Mouse (Mus musculus): ENCODE data around the gene Olfr61.

Olfr61 gene

DNA sequence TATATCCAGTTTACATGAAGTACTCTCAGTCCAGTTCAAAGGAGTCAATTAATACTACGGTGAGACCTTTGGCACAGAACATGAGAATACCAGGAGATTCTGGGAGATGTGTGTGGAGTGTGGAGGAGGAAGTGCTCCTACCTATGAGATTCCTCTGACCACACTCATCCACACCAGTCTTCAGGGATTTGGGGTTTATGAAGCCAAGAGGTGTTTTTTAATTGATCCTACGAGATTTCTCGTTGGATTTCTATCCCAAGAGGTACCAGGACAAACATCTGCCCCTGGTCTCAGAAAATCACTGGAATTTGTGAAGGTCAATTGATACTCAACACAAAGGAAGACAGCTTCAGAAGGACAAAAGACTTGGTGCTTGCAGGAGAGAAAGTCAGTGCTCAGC is at the start of gene Olfr61:
TSS of gene Olfr61 (plus strand) at position 301 of the 400 bp plus-strand sequence.
- 77% methylated on average over 3 of the region's 3 CpGs for WGBS

DNA sequence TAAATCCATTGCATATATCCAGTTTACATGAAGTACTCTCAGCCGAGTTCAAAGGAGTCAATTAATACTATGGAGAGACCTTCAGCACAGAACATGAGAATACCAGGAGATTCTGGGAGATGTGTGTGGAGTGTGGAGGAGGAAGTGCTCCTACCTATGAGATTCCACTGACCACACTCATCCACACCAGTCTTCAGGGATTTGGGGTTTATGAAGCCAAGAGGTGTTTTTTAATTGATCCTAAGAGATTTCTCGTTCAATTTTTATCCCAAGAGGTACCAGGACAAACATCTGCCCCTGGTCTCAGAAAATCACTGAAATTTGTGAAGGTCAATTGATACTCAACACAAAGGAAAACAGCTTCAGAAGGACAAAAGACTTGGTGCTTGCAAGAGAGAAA is 27.8 kb upstream of the Olfr61 start, which contains the start of gene Olfr46:
TSS of gene Olfr46 (plus strand) at position 301 of the 400 bp plus-strand sequence.
- 81% methylated on average over 2 of the region's 2 CpGs for WGBS

DNA sequence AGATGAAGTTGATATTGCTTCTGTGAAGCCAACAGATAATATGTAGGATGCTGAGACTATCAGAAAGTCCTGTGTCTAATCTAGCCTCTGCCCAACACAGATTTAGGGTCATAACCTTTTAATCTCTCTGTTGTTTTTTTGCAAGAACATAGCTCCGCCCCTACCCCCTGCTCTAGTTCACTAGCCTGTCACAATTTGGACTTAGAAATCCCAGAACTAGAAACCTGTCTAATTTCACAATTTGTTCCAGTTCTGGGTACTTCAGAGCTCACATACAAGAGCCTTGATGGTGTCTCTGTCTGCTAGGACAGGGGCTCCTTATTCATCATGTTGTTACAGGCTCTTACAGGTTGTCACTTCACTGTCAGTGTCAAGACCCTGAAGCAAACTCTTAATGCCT is 1.8 kb downstream of the Olfr61 start:
- WGBS = 86% methylated on average over 1 of the region's 1 CpGs

DNA sequence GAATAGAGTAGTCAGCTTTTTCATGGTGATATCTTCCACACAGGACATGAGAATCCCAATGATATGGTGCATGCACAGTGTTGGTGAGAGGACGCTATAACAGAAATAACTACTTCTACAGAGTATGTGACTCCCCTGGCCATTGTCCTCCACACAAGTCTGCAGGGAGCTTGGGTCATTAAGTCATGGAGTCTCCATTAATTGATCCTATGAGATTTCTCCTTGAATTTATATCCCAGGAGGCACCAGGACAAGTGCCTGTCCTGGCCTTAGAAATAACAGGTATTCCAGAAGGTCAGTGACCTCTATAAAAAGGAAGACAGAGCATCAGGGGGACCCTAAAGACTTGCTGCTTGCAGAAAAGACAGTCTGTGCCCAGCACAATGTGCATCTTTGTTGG is 17.4 kb downstream of the Olfr61 start, which contains the start of gene Olfr53:
TSS of gene Olfr53 (plus strand) at position 301 of the 400 bp plus-strand sequence.
- WGBS = 85% methylated on average over 1 of the region's 1 CpGs

DNA sequence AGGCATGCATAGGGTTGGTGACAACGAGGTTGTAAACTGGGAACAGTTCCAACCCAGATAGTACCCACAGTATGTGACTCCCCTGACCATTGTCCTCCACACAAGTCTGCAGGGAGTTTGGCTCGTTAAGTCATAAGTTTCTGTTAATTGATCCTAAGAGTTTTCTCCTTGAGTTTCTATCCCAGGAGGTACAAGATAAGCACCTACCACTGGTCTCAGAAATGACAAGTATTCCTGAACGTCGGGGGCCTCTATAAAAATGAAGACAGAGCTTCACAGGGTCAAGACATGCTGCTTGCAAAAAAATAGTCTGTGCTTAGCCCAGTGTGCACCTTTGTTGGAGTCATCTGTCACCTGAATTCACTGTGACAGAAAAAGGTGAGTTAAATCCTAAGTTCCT is 30.9 kb downstream of the Olfr61 start, which contains the start of gene Olfr539:
TSS of gene Olfr539 (plus strand) at position 301 of the 400 bp plus-strand sequence.
- WGBS = 62% methylated on average over 4 of the region's 4 CpGs

DNA sequence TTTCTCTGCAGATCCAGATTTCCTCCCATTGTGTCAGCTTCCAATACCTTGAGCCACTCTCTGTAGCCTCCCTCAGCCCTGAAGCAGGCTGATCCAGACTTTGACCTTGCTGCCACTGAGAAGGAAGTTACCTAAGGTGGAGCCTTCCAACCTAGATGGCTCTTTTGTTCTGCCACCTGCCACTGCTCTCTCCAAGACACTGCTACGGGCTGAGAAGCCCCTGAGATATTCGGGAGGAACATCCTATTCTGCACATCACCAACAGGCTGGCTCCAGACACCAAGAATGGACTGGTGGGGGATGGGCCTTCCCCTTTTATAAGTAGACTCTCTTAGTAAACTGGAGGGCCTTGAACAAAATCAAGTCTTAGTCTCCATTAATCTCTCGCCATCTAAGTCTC is 41.9 kb downstream of the Olfr61 start:
- WGBS = 92% methylated on average over 3 of the region's 3 CpGs

DNA sequence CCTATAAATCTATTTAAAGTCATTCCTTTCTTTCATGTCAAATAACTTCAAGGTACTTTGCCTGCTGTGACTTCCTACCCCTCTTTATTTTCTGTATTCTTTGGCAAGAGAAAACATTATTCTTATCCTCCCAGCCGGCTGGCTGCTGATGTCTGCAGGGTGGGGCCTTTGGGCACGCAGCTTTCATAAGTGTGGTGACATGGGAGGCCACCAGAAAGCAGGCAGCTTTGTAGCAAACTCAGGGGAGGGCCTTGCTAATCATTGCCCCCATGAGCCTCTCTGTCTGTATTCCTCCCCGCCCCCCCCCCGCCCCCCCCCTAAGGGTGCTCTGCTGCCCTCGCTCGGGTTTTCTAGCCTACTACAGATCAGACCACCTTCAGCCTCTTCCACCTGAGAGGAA is 47.1 kb downstream of the Olfr61 start:
- WGBS = 7% methylated on average over 6 of the region's 6 CpGs

DNA sequence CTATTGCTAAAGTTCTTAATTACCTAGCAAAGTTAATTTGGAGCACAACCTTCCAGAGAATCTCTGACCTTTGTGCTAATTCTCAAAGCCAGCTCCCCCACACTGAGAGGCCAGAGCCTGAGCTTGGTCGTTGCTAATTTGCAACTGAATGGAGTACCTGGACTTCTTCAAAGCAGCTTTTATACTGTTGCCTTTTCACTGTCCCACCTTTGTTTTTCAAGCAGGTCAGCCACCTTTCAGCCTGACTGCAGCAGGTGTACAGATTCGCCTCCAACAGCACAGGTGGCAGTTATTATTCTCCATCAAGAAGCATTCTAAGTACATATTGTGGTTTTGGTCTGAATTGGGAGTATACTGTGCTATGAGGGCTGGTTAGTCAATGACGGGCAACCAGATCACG is 50.8 kb downstream of the Olfr61 start:
- 61% methylated on average over 4 of the region's 4 CpGs for WGBS

DNA sequence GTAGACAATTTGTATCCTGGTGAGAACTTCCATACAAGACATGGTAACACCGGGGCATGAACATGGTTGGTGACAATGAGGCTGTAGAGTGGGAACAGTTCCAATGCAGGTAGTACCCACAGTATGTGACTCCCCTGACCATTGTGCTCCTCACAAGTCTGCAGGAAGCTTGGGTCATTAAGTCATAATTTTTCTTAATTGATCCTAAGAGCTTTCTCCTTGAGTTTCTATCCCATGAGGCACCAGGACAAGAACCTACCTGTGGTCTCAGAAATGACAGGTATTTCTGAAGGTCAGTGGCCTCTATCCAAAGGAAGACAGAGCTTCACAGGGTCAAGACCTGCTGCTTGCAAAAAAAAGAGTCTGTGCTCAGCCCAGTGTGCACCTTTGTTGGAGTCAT is 52.9 kb downstream of the Olfr61 start, which contains the start of gene Olfr45:
TSS of gene Olfr45 (plus strand) at position 301 of the 400 bp plus-strand sequence.
- 90% methylated on average over 1 of the region's 1 CpGs for WGBS

Measured in cerebral cortex, adult 2 months (tissue).